9 mouse cellular contexts compared by ENCODE assay signal in the genomic region with DNA sequence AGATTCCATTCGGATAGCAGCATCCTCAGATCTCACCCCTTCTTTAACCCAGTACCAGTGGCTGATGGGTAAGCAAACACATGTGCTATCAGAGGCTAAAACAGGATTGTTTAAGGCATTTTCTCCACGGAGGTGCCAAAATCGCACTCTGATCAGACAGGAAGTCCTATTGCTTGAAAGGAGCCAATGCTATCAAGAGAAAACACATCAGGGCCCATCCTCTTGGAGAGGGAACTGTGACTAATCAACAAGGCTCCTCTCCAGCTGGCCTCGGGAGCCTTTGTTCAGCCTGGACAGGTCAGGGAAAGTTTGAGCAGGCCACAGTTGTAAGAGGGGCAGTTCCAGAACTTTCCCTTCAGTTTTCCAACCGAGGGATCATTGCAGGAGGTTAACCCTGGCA. TPM values are rescaled to one million over a fixed set of nuclear protein-coding genes. Genes with fewer than 3 reads are reported as not detected.
DNase-seq lines count a peak whose midpoint lies in the region; ATAC-seq lines count a peak whose summit lies in the region.
"Had no signal": no experiment of that assay in that cellular context is flagged by ENCODE, and none has a peak within 500 bp of the region (broad histone marks: within the 10 kb centered on the region; RNA-seq: fewer than 3 reads in every experiment).

No protein-coding gene starts in this region.

- H3K9ac ChIP-seq in forebrain, embryonic 15.5 days (replicated peaks): no peak overlapping the region
- H3K9ac ChIP-seq: lung, embryonic 14.5 days had no signal

- H3K9me3 ChIP-seq in forebrain, embryonic 15.5 days: no peaks in the 10 kb centered on the region
- H3K9me3 ChIP-seq in limb, embryonic 10.5 days (replicated peaks): no peaks in the 10 kb centered on the region

- no peaks in the 10 kb centered on the region for H3K27me3 ChIP-seq in forebrain, embryonic 15.5 days
- no peaks in the 10 kb centered on the region; the same call in 1 of the 2 replicates for H3K27me3 ChIP-seq in limb, embryonic 10.5 days (ENCODE audit: low read depth, poor library complexity, severe bottlenecking)

- intact Hi-C loops in heart, postnatal 25 days (cut with DNase I): no loop called here

- peak; percentile 43 to 81 for DNase-seq in adrenal gland, adult (ENCODE audit: inconsistent age in 2 of 2, low spot score in 1 of 2)
- DNase-seq in adrenal gland, postnatal 4 days (ENCODE audit: low spot score in 2 of 2): no peak
- peak; percentile 69 for DNase-seq in heart, postnatal 25 days (ENCODE audit: low spot score)
- peak; percentile 55 to 66 for DNase-seq in lung, adult 18-20 months
- DNase-seq in spleen, postnatal 14 days (ENCODE audit: low spot score in 2 of 2): no peak
- no peak for DNase-seq in limb, embryonic 10.5 days (ENCODE audit: low spot score)
- DNase-seq: lung, embryonic 14.5 days had no signal

- H3K4me1 ChIP-seq in brown adipose tissue, adult 24 weeks (ENCODE audit: control insufficient read depth, insufficient read depth, insufficient read length, low read length): peaks cover 42% of the 10 kb centered on the region
- H3K4me1 ChIP-seq in forebrain, embryonic 15.5 days: no peaks in the 10 kb centered on the region
- H3K4me1 ChIP-seq in limb, embryonic 10.5 days: peaks cover 54% of the 10 kb centered on the region

- ATAC-seq in forebrain, embryonic 15.5 days (replicated peaks): no peak

- 74% methylated on average over 5 of the region's 5 CpGs for WGBS in forebrain, embryonic 15.5 days
- WGBS in limb, embryonic 10.5 days: 69% methylated on average over 5 of the region's 5 CpGs

- H3K27ac ChIP-seq in brown adipose tissue, adult 24 weeks (replicated peaks; ENCODE audit: low read depth, low read length): peak overlapping the region; percentile 19; the same call in 1 of the 2 replicates
- no peak overlapping the region for H3K27ac ChIP-seq in forebrain, embryonic 15.5 days (replicated peaks)
- no peak overlapping the region for H3K27ac ChIP-seq in limb, embryonic 10.5 days

- no peaks in the 10 kb centered on the region for H3K36me3 ChIP-seq in forebrain, embryonic 15.5 days
- H3K36me3 ChIP-seq in limb, embryonic 10.5 days: no peaks in the 10 kb centered on the region

- no peak overlapping the region for H3K4me2 ChIP-seq in forebrain, embryonic 15.5 days (replicated peaks)
- H3K4me2 ChIP-seq: lung, embryonic 14.5 days had no signal

- H3K4me3 ChIP-seq in brown adipose tissue, adult 24 weeks (ENCODE audit: insufficient read depth, low read depth, low read length): no peak overlapping the region
- H3K4me3 ChIP-seq in forebrain, embryonic 15.5 days: no peak overlapping the region
- H3K4me3 ChIP-seq in limb, embryonic 10.5 days: no peak overlapping the region

RNA-seq across cellular contexts. Expression of gene Lmo2, which starts 57.4 kb away (rescaled TPM):
- 10 to 100 TPM; 40.0 to 41.3 TPM for total RNA-seq in adrenal gland, postnatal 4 days (2021)
- 10.9 and 11.1 TPM in 2 replicates for polyA plus RNA-seq in brown adipose tissue, adult 24 weeks (2012; ENCODE audit: insufficient read depth, insufficient read length, missing spikeins)
- 10 to 100 TPM; 19.3 to 19.8 TPM for total RNA-seq in heart, postnatal 25 days (2021)
- polyA plus RNA-seq in forebrain, embryonic 15.5 days (2015; fragmentation: Nextera tagmentation; extraction: Ambion mirVana): 21.8 and 23.6 TPM in 2 replicates
- 29.3 and 30.6 TPM in 2 replicates for polyA plus RNA-seq in limb, embryonic 10.5 days (2016; fragmentation: Nextera tagmentation; extraction: Ambion mirVana)

Comparison
In these comparisons a context has a peak if more than half of its experiments do, and no peak if none do; other contexts are left out.
1. DNase-seq: peak in adrenal gland, adult (2 of 2), heart, postnatal 25 days (single experiment) and lung, adult 18-20 months (2 of 2); none in adrenal gland, postnatal 4 days (0 of 2), spleen, postnatal 14 days (0 of 2) and limb, embryonic 10.5 days (single experiment).